Mouse (Mus musculus) CH12.LX (cell line): ENCODE results near the gene Scmh1. TPM values are rescaled to one million over a fixed set of nuclear protein-coding genes. Genes with fewer than 3 reads are reported as not detected.

ENCODE experiments used
- DNase-seq: peaks from one replicate; pipeline ENCODE4 v3.0.0-alpha.2; 2013; ENCODE audit errors: extremely low read depth
- H3K27ac ChIP-seq: 2 replicates; pipeline ENCODE4 v1.5.1; 2012; ENCODE audit warnings: low read depth, mild to moderate bottlenecking, control low read depth, moderate library complexity; ENCODE audit not compliant: insufficient read depth
- H3K27me3 ChIP-seq: replicated peaks from 2 replicates; pipeline ENCODE3; 2012; ENCODE audit warnings: inconsistent platforms
- H3K36me3 ChIP-seq, 2 experiments: replicated peaks in 1 of 2; 2 replicates each; pipeline versions ENCODE3 to v1.6.1; 2012; ENCODE audit warnings: inconsistent platforms in 1 of 2, low read length in 1 of 2, mild to moderate bottlenecking in 1 of 2, mixed read lengths in 1 of 2, moderate library complexity in 1 of 2; ENCODE audit not compliant: control insufficient read depth in 1 of 2, insufficient read depth in 1 of 2
- H3K4me1 ChIP-seq, 2 experiments: 2 replicates each; pipeline ENCODE4 v1.6.1; 2012; ENCODE audit warnings: inconsistent platforms in 1 of 2, moderate library complexity in 1 of 2; ENCODE audit not compliant: insufficient read depth in 2 of 2, control insufficient read depth in 1 of 2
- H3K4me2 ChIP-seq: 2 replicates; pipeline ENCODE4 v1.6.1; 2012; ENCODE audit warnings: low read depth, mild to moderate bottlenecking, control low read depth; ENCODE audit not compliant: poor library complexity, insufficient read depth, severe bottlenecking
- H3K4me3 ChIP-seq, 3 experiments: fragments of 150-350 bp in 1 of 3; sonication (generic) in 1 of 3; replicated peaks in 1 of 3; 2 replicates each; pipeline versions ENCODE3 to v1.5.1; 2011 to 2012; ENCODE audit warnings: low read depth in 2 of 3, low read length in 2 of 3, mild to moderate bottlenecking in 2 of 3, moderate library complexity in 2 of 3, control low read depth in 1 of 3, improper control_type of control experiment in 1 of 3, inconsistent platforms in 1 of 3, mixed read lengths in 1 of 3; ENCODE audit not compliant: poor library complexity in 1 of 3
- H3K79me2 ChIP-seq: replicated peaks from 2 replicates; pipeline ENCODE4 v1.6.1; 2012; ENCODE audit warnings: mild to moderate bottlenecking, moderate library complexity; ENCODE audit not compliant: control insufficient read depth, poor library complexity, insufficient read depth, severe bottlenecking; ENCODE audit errors: extremely low read depth
- H3K9ac ChIP-seq: 2 replicates; pipeline ENCODE4 v1.6.1; 2012; ENCODE audit warnings: low read depth, mild to moderate bottlenecking, control low read depth, moderate library complexity; ENCODE audit not compliant: insufficient read depth
- H3K9me3 ChIP-seq: replicated peaks from 2 replicates; pipeline ENCODE3; 2012; ENCODE audit warnings: low read length, inconsistent platforms, mixed read lengths
- BHLHE40 ChIP-seq: IDR thresholded peaks from 2 replicates; pipeline ENCODE4 v1.6.1; 2011; ENCODE audit warnings: mild to moderate bottlenecking, low read depth, low read length, improper control_type of control experiment
- CHD2 ChIP-seq: IDR thresholded peaks from 2 replicates; pipeline ENCODE4 v1.6.1; 2011; ENCODE audit warnings: low read length, improper control_type of control experiment
- CTCF ChIP-seq, 2 experiments: IDR thresholded peaks in 1 of 2; conservative IDR thresholded peaks in 1 of 2; 2 replicates each; pipeline ENCODE4 v1.5.1; 2011 to 2012; ENCODE audit warnings: low read depth in 2 of 2, low read length in 2 of 2, improper control_type of control experiment in 1 of 2, inconsistent platforms in 1 of 2, mild to moderate bottlenecking in 1 of 2, moderate library complexity in 1 of 2
- ELF1 ChIP-seq: IDR thresholded peaks from 2 replicates; pipeline ENCODE4 v1.6.1; 2014; ENCODE audit warnings: low read depth, mild to moderate bottlenecking, inconsistent platforms, low read length, improper control_type of control experiment
- EP300 ChIP-seq: IDR thresholded peaks from 2 replicates; pipeline ENCODE4 v1.6.1; 2011; ENCODE audit warnings: low read length, improper control_type of control experiment
- ETS1 ChIP-seq: conservative IDR thresholded peaks from 2 replicates; pipeline ENCODE4 v1.6.1; 2012; ENCODE audit warnings: low read depth, mild to moderate bottlenecking, inconsistent platforms, low read length, improper control_type of control experiment, moderate library complexity
- HCFC1 ChIP-seq: IDR thresholded peaks from 2 replicates; pipeline ENCODE4 v1.6.1; 2012; ENCODE audit warnings: low read depth, mild to moderate bottlenecking, inconsistent platforms, low read length, improper control_type of control experiment
- JUN ChIP-seq: IDR thresholded peaks from 2 replicates; pipeline ENCODE4 v1.6.1; 2011; ENCODE audit warnings: low read depth, mild to moderate bottlenecking, low read length, improper control_type of control experiment, moderate library complexity; ENCODE audit not compliant: insufficient read depth
- JUND ChIP-seq: conservative IDR thresholded peaks from 2 replicates; pipeline ENCODE4 v1.6.1; 2011; ENCODE audit warnings: low read depth, low read length, improper control_type of control experiment
- MAFK ChIP-seq: IDR thresholded peaks from 2 replicates; pipeline ENCODE4 v1.6.1; 2011; ENCODE audit warnings: low read length, improper control_type of control experiment; ENCODE audit not compliant: insufficient replicate concordance
- MAX ChIP-seq: IDR thresholded peaks from 2 replicates; pipeline ENCODE4 v1.6.1; 2011; ENCODE audit warnings: low read length, improper control_type of control experiment
- MAZ ChIP-seq: IDR thresholded peaks from 2 replicates; pipeline ENCODE4 v1.6.1; 2012; ENCODE audit warnings: low read depth, mild to moderate bottlenecking, inconsistent platforms, low read length, improper control_type of control experiment, moderate library complexity
- MXI1 ChIP-seq: IDR thresholded peaks from 2 replicates; pipeline ENCODE4 v1.6.1; 2011; ENCODE audit warnings: mild to moderate bottlenecking, low read depth, low read length, improper control_type of control experiment
- NELFE ChIP-seq: IDR thresholded peaks from 2 replicates; pipeline ENCODE4 v1.6.1; 2011; ENCODE audit warnings: low read depth, low read length, improper control_type of control experiment
- NRF1 ChIP-seq: IDR thresholded peaks from 2 replicates; pipeline ENCODE4 v1.6.1; 2014; ENCODE audit warnings: low read depth, mild to moderate bottlenecking, inconsistent platforms, low read length, improper control_type of control experiment, moderate library complexity
- PAX5 ChIP-seq: IDR thresholded peaks from 2 replicates; pipeline ENCODE4 v1.6.1; 2012; ENCODE audit warnings: low read length, inconsistent platforms, mixed read lengths
- POLR2A ChIP-seq: IDR thresholded peaks from 2 replicates; pipeline ENCODE4 v1.6.1; 2011; ENCODE audit warnings: low read depth, mild to moderate bottlenecking, improper control_type of control experiment, low read length
- RAD21 ChIP-seq: IDR thresholded peaks from 2 replicates; pipeline ENCODE4 v1.6.1; 2011; ENCODE audit warnings: low read depth, mild to moderate bottlenecking, low read length, improper control_type of control experiment, moderate library complexity
- RCOR1 ChIP-seq: conservative IDR thresholded peaks from 2 replicates; pipeline ENCODE4 v1.6.1; 2012; ENCODE audit warnings: low read depth, mild to moderate bottlenecking, inconsistent platforms, low read length, improper control_type of control experiment
- TCF12 ChIP-seq: IDR thresholded peaks from 2 replicates; pipeline ENCODE4 v1.6.1; 2014; ENCODE audit warnings: low read depth, mild to moderate bottlenecking, inconsistent platforms, low read length, improper control_type of control experiment
- USF1 ChIP-seq: IDR thresholded peaks from 2 replicates; pipeline ENCODE4 v1.6.1; 2014; ENCODE audit warnings: low read depth, mild to moderate bottlenecking, inconsistent platforms, low read length, improper control_type of control experiment
- USF2 ChIP-seq: conservative IDR thresholded peaks from 2 replicates; pipeline ENCODE4 v1.6.1; 2011; ENCODE audit warnings: low read depth, low read length, improper control_type of control experiment
- ZC3H11A ChIP-seq: IDR thresholded peaks from 2 replicates; pipeline ENCODE4 v1.6.1; 2012; ENCODE audit warnings: low read depth, mild to moderate bottlenecking, inconsistent platforms, low read length, improper control_type of control experiment
- ZNF384 ChIP-seq: IDR thresholded peaks from 2 replicates; pipeline ENCODE4 v1.6.1; 2012; ENCODE audit warnings: low read depth, low read length, improper control_type of control experiment, inconsistent platforms
- dilution Hi-C: fragments of 300-500 bp; cut with MboI; formaldehyde crosslinking; loops from 2 replicates; pipeline ENCODE4 v1.14.3; 2020; ENCODE audit warnings: low sequenced_read_pairs; ENCODE audit not compliant: extremely low pct_unique_long_range_greater_than_20kb, extremely low pct_ligation_motif_present
- in situ Hi-C: fragments of 300-500 bp; cut with MboI; formaldehyde crosslinking; loops from 3 replicates; pipeline ENCODE4 v1.14.3; 2019; ENCODE audit warnings: low sequenced_read_pairs, low pct_ligation_motif_present, low pct_unique_long_range_greater_than_20kb, mixed read lengths
- polyA plus RNA-seq: library from polyadenylated mRNA; unstranded; fragments of >175 nt; gene quantifications from 2 replicates; pipeline ENCODE4 v1.2.1, GENCODE M21; 2012; ENCODE audit warnings: low read depth; ENCODE audit not compliant: insufficient read length
- total RNA-seq, 2 experiments: library from RNA; depleted of rRNA; stranded (reverse); fragments of 300-350 nt in 1 of 2; fragments of >200 nt in 1 of 2; gene quantifications; 2 replicates each; pipeline ENCODE4 v1.2.3; 2012 to 2014

Scmh1 gene
- total and polyA plus RNA-seq, 3 experiments: 3.2 to 24.0 (median 3.5) TPM

- no peaks in the 10 kb centered on the region for H3K4me1 ChIP-seq
- H3K79me2 ChIP-seq: no peaks in the 10 kb centered on the region
- no peak overlapping the region for H3K4me2 ChIP-seq
- H3K4me3 ChIP-seq: no peak overlapping the region
- no peak for DNase-seq
- H3K27me3 ChIP-seq: no peaks in the 10 kb centered on the region
- peaks cover 0 to 2% of the 10 kb centered on the region in 2 experiments for H3K36me3 ChIP-seq
- no peaks in the 10 kb centered on the region for H3K9me3 ChIP-seq
- TF ChIP-seq NELFE (no peak), RCOR1 (no peak), RAD21 (no peak), JUND (no peak), TCF12 (no peak), EP300 (no peak), MAFK (no peak), JUN (no peak), NRF1 (no peak), ELF1 (no peak), BHLHE40 (no peak), MXI1 (no peak), USF2 (no peak), HCFC1 (no peak), CTCF (conservative IDR thresholded peaks at IDR 0.05 in 1 of 2, IDR thresholded peaks at IDR 0.05 in 1 of 2; ENCODE audit: low read depth in 2 of 2, low read length in 2 of 2) (no peak), MAX (no peak), ZC3H11A (no peak), POLR2A (no peak), MAZ (no peak)
- no peak overlapping the region for H3K9ac ChIP-seq
- dilution Hi-C loops (no loop called here), in situ Hi-C loops (no loop called here)
- H3K27ac ChIP-seq: no peak overlapping the region
Observed at GRCm38 (mm10) chr4:120461741-120462140, 56.7 kb downstream of the Scmh1 start.

- no peak overlapping the region for H3K4me2 ChIP-seq
- in situ Hi-C loops (no loop called here), dilution Hi-C loops (no loop called here)
- no peak overlapping the region for H3K9ac ChIP-seq
- peaks cover 0 to 15% of the 10 kb centered on the region in 2 experiments for H3K36me3 ChIP-seq
- no peaks in the 10 kb centered on the region for H3K9me3 ChIP-seq
- no peak overlapping the region for H3K4me3 ChIP-seq
- H3K79me2 ChIP-seq: no peaks in the 10 kb centered on the region
- no peaks in the 10 kb centered on the region for H3K27me3 ChIP-seq
- H3K4me1 ChIP-seq: no peaks in the 10 kb centered on the region
- DNase-seq: no peak
- H3K27ac ChIP-seq: no peak overlapping the region
- TF ChIP-seq CHD2 (no peak), USF1 (no peak), PAX5 (no peak), ZNF384 (no peak), EP300 (no peak), BHLHE40 (no peak), MAFK (no peak), ETS1 (no peak), MXI1 (no peak)
Observed at GRCm38 (mm10) chr4:120472946-120473345, 67.9 kb downstream of the Scmh1 start.
